Mouse (Mus musculus) brain, embryonic 14.5 days (tissue): ENCODE results near the gene Irf8. TPM values are rescaled to one million over a fixed set of nuclear protein-coding genes. Genes with fewer than 3 reads are reported as not detected.

Experiments
- DNase-seq: peaks from one replicate; pipeline ENCODE4 v3.0.0-alpha.2; 2011; ENCODE audit warnings: low read depth
- CTCF ChIP-seq: fragments of 200-500 bp; IDR thresholded peaks from 2 replicates; pipeline ENCODE4 v1.5.1; 2012; ENCODE audit warnings: inconsistent platforms, mild to moderate bottlenecking, moderate library complexity, borderline replicate concordance; ENCODE audit not compliant: insufficient read depth, insufficient read length; ENCODE audit errors: extremely low read depth
- POLR2A ChIP-seq: fragments of 200-500 bp; IDR thresholded peaks from 2 replicates; pipeline ENCODE4 v1.6.1; 2012; ENCODE audit warnings: mild to moderate bottlenecking, inconsistent platforms, borderline replicate concordance; ENCODE audit not compliant: poor library complexity, insufficient read depth, insufficient read length, severe bottlenecking; ENCODE audit errors: extremely low read depth
- polyA plus RNA-seq: library from polyadenylated mRNA; depleted of rRNA; stranded (reverse); fragments of >200 nt; gene quantifications from 2 replicates; pipeline ENCODE4 v1.2.3, GENCODE M21; 2012; rRNA removed

Gene Irf8
- polyA plus RNA-seq, result 1.4 and 1.7 TPM in 2 replicates

DNA sequence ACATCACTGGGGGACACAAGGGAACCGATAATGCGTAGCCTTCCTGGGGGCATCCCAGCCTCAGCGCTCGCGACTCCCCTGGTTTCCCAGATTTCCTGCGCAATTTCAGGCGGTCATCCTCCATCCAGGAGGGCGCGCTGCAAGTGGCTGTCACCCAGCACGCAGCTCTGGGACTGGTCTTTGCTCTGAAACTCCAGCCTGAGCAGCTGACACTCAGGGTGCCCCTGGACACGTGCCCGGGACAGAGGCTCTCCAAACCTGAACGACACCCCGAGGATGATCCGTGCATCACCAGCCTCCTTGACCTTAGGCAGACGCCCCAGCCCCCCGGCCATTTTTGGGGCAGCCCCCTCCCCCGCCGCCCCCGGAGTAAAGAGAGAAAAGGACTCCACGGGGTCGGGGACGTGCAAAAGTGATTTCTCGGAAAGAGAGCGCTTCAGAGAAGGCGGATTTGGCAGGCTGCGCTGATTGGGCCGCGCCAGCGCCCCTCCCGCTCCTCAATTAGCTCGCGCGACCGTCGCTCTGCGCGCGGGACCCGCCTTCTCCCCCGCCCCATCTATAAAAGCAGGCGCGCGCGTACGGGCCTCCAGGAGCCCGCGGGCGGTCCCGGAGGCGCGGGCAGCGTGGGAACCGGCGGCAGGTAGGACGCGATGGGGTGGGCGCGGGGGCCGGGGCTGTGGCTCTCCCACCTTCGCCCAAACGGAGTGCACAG, at the start of gene Irf8:
Gene Irf8, plus strand, starts transcription at position 589 of the 712 bp plus-strand sequence.
- DNase-seq, result peak; percentile 94
- TF ChIP-seq CTCF (no peak), POLR2A (peak; percentile 64)

- DNase-seq, result no peak
- no peak for TF ChIP-seq POLR2A
- TF ChIP-seq CTCF, result no peak
These were observed 49.6 kb upstream of the Irf8 start for GRCm38 (mm10) chr8:120686576-120686975.

DNA sequence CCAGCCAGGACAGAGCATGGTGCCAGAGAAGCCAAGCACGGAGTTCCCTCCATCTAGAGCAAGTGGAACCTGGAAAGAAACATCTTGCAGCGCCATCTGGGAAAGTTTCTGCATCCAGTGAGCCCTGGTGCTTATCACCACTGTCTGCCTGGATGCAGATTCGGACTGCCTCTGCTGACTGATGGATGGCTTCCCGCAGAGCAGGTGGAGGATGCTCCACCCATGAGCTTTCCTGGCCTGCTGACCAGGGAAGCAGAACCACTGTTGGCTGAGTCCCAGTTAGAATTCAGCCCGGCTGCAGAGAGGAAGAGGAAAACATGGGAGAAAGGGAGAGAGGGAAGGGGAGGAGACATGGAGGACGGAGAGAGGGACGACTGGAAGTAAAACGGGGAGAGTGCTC, 48.4 kb upstream of the Irf8 start:
- DNase-seq, result no peak

DNA sequence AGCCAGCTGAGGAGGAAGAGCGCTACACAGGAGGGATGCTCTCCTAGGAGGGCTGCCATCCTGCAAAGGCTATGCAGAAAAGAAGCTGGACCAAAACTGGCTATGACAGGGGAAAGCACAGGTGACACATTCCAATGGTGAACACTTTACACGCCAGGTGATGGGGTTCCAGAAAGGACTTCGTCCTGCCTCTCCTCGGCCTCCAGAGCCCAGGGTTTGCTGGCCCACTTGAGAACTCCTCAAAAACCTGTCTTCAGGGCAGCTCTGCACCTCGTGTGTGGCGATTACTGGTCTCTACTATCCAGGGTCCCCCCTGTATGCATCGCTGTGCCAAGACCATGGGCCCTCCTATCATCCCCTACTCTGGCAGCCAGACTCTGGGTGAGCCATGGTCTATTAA, 47.6 kb upstream of the Irf8 start:
- no peak for TF ChIP-seq CTCF
- TF ChIP-seq POLR2A, result no peak
- no peak for DNase-seq

More for the DNA sequence above, 48.4 kb upstream of the Irf8 start:
- TF ChIP-seq POLR2A (no peak), CTCF (no peak)

DNA sequence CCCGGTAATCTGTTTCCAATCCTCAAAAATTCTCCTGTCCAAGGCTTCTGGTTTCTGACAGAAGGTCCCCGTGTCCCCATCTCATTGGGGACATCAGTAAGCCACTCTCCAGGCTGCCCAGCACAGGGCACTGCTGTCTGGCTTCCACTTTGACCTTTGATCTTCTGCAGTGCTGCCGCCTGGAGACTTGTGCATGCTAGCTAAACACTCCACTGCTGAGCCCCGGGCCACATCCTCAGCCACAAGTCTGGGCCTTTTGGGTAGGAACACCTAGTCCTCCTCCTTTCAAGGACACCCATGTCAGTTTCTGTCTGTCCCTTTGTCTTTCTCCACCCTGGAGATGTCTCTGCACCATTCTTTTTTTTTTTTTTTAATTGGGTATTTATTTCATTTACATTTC, 43.2 kb upstream of the Irf8 start:
- no peak for DNase-seq

DNA sequence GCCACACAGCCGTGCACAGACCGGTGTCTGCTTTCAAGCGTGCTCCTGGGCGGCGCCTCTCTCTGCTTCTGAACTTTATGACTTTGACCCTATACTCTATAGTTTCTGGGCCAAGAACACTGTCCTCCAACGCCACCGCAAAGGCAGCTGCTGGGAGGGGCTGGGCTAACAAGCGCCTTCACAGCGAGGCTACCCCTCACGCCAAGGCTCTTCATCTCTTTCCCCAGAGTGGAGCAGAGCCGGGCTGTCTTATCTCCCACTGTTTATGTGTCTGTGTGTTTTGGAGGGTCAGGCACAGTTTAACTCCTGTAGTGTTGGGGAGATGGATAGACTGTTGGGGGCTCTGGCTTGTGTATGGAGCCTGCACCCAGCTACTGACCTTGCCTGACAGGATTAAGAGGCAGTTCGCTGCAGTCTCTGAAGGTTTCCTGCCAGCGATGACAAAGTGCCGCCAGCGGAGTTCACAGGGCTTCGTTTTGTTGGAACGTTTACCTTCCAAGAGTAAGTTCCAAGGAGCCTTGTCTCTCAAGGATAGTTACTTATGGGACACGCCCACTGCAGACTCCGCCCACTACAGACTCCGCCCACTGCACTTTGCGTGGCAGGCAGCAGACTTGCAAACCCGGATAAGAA, 42.2 kb upstream of the Irf8 start:
- peak; percentile 24 for DNase-seq

More for the DNA sequence above, 43.2 kb upstream of the Irf8 start:
- TF ChIP-seq CTCF (no peak), POLR2A (no peak)

DNA sequence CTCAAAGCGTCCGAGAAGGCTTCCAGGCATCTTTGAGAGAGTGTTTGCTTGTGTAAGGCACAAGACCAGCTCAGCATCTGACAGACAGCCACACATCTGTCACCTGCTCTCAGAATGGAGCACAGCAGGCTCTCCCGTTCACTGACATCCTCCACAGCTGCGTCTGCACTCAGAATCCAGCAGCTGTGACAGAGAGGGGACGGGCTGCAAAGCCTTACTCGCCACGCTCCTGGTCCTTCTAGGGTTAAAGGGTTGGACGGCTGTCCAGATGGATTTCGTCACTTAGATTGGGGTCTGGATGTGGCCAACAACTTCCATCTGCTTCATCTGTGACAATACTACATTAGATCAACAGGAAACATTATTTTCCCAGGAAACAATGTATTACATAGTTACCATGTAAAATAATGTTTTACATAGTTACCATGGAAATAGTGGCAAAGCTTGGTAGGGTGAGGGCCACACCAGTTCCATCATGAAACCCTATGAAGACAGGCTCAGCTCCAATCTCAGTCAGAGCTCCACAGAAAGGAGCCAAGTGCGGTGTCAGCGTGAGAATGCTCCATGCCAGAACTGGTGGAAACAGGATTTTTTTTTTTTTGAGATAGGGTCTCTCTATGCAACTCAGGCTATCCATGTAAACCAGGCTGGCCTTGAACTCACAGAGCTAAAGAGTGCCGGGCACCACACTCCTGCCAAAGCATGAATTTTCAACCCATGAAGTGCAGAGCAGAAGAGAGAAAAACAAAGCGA, 39.6 kb upstream of the Irf8 start:
- DNase-seq, result peak; percentile 50
- TF ChIP-seq CTCF (no peak), POLR2A (no peak)

More for the DNA sequence above, 42.2 kb upstream of the Irf8 start:
- TF ChIP-seq POLR2A, result no peak
- no peak for TF ChIP-seq CTCF

- DNase-seq, result peak; percentile 37
These were observed 38.8 kb upstream of the Irf8 start for GRCm38 (mm10) chr8:120697154-120697978.

GRCm38 (mm10) chr8:120697979-120698272, 38.2 kb upstream of the Irf8 start:
- no peak for DNase-seq

More at GRCm38 (mm10) chr8:120697154-120697978, 38.8 kb upstream of the Irf8 start:
- TF ChIP-seq POLR2A (no peak), CTCF (no peak)

GRCm38 (mm10) chr8:120698426-120698825, 37.7 kb upstream of the Irf8 start:
- no peak for DNase-seq
- no peak for TF ChIP-seq POLR2A
- no peak for TF ChIP-seq CTCF

More at GRCm38 (mm10) chr8:120697979-120698272, 38.2 kb upstream of the Irf8 start:
- TF ChIP-seq POLR2A, result no peak
- peak; percentile 31; the same call in 1 of the 2 replicates for TF ChIP-seq CTCF
